Mouse (Mus musculus): ENCODE results near the gene Slc22a17.

DNA sequence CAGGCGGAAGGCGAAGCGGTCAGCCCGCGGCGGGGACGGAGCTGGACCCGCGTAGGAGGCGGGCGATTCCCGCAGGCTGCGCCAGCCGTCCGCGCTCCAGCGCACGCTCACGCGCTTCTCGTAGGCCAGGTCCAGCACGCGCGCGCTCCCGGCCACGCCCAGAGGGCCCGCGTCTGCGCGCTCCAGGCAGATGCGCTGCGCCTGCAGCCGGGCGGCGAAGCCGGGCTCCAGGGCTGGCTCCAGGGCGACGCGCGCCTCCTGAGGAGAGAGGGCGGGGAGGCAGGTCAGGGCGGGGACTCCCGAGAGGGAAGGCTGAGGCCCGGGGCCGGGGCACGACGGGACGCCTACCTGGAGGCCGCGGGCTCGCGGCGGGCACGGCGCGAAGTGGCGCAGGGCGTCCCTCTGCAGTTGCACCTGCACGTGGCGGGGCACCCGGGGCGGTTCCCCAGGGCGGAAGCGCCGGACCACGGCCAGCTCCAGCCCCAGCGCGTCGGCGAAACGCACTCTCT, 36.3 kb downstream of the Slc22a17 start:
- TF ChIP-seq MAFK (IDR thresholded peaks at IDR 0.05; ENCODE audit: insufficient read depth, low read depth, low read length): no peak
- no peak for TF ChIP-seq CHD2 (IDR thresholded peaks at IDR 0.05; ENCODE audit: low read depth, low read length)
- no peak; the same call in none of the 2 replicates for TF ChIP-seq HCFC1 (IDR thresholded peaks at IDR 0.05; ENCODE audit: borderline replicate concordance, insufficient read depth, low read length)

Measured in ES-E14 (cell line).